Mouse (Mus musculus) heart, postnatal 14 days (tissue): ENCODE measurements at regions not wholly inside any gene's neighbourhood (a gene's known extent, or its start where the extent isn't known, plus 50 kb on each side); places are given as distances from the start of the nearest gene placed in this dataset.
A peak's percentile ranks its signal among the peaks of the same experiment; 100 is the strongest.

Experiments
- DNase-seq, 2 experiments: peaks; one replicate each; pipeline ENCODE4 v3.0.0; 2021 to 2022
- intact Hi-C: fragments of 180-260 bp; cut with DNase I; formaldehyde crosslinking; loops from one replicate; pipeline ENCODE4 v1.15.1; 2025

DNA sequence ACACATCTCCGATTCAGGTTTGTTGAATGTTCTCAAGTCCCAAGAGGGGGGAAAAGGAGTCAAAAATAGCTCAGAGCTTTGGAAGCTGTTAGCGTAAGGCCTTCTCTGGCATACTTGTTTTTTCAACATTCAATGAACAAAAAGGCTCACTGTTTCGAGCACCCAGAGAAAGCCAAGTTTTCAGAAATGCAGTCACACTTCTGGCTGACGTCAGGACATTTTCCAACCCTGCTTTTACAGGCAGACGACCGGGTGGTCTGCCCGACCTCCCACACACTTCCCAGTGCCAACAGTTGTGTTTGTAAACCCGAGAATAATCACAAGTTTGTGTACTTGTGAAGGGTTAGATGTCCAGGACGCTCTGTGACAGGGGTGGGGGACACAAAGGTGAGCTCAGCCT lies 218.5 kb downstream of the Wdr11 start:
- intact Hi-C loops, result no loop called here
- peak in 1 of 2 experiments; percentile 5 for DNase-seq

DNA sequence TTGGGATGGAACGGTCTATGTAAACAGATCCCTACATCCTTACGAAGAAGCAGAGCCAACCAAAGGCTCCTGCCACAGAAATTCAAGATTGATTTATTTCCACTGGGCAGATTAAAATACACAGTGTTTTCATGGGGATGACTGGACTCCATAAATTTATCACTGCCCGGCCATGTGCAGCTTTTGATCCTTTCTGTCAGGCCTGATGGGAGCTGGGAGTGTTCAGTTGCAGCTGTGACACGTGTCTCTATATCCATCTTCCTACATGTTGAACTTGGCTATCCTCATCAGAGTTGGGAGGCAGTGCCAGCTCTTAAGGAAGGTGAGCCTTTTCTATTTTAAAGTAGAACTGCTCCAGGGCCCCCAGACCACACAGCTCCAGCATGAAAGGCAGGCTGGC lies 218.9 kb downstream of the Wdr11 start:
- DNase-seq, result no peak
- intact Hi-C loops, result no loop called here

DNA sequence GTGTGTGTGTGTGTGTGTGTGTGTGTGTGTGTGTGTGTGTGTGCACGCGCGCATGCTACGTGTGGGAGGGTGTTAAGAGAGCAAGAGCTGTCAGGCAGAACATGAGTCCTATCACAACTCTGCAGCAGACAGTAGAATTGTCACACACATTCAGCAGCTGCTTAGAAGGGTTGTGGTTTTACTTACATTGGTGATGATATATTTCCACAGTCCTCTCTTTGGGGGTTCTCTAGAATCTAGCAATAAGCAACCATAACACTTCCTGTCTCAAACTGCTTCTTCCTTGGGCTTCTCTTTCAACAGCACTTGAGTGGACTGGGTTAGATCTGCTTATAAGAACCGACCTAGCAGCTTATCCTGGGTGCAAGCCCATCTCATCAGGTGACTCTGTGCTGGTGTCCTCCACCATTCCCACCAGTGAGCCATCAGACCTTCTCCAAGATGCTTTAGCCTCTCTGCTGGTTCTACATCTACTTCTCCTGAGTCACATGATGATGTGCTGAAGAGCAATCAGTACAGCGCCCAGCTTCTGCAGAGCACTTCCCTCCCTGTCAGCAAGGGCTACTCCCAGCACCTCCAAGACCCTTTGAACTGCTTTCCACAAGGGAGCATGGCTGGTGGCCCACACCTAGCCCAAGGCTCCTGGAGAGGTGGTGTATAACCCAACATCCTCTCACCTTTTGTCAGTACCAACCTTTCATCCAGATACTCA lies 222.6 kb downstream of the Wdr11 start:
- no peak for DNase-seq
- intact Hi-C loops, result no loop called here

DNA sequence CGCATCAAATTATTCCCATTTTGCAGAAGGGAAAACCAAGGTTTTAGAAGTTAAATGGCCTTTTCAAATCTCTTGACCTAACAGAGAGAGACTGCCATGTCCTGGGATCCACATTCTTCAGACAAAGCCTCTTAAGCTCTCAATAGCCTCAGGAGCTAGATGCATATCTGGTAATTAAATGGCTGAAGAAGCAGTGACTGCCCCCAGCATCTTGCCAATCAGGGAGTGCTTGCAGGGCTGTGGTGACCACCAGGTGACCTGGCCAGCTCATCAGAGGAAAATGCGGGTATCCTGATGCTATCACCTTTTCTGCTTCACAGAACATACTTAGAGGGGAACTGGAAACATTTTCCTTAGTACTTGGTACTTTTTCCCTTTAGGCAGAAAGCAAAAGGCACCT lies 227.2 kb downstream of the Wdr11 start:
- intact Hi-C loops, result no loop called here

DNA sequence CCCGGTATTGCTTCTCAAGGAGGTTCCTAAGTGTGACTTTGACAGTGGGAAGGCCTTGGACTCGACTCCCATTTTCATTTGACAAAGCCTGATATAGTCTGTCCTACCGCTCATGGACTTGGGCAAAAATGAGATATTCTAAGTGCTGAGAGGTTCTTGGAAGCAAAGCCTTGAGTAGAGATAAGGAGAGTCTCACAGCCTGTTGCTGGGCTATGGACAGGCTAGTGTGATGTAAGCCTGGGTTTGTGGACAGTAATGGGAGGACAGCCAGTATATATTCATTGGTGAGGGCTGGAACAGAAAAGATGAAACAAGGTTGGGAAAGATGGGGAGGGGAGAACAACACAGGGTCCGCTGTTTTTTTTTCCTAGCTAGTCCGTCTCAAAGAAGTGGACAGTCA lies 228.0 kb downstream of the Wdr11 start:
- intact Hi-C loops, result no loop called here
- peak in 1 of 2 experiments; percentile 10 for DNase-seq

More for the DNA sequence above, 227.2 kb downstream of the Wdr11 start:
- no peak for DNase-seq

DNA sequence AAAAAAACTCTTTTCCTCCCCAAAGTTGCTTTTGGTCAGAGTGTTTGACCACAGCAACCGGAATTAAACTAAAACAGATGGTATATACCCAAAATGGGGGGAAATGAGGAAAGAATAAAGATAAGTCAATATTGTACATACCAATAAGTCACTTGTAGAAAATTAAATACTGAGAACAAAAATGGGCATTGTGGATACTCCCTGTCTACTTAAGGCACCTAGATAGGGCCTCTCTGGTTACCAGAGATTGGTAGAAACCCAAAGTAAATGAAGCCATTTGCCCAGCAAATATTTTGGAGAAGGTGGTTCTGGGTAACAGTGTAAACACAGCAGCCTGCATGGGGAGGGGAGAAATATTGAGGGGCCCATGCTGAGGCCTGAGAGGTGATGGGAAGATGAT lies 237.3 kb downstream of the Wdr11 start:
- DNase-seq, result no peak
- intact Hi-C loops, result no loop called here

DNA sequence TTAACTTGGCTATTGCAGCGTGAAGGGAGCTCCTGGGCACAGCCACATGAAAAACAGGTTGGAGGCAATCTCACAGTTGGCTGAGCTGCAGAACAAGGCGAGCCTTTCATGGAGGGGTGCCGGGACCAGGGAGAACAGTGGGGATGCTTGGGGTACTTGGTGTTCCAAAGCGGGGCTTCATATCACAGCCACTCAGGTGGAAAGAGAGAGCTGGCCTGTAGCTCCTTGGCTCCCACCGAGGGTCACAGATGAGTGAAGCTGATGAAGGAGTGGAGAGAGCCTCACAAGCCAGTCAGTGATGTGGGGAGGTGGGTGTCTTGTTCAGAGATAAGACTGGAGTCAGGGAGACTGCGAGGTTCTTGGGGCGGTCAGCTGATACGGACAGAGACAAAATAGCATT lies 241.2 kb downstream of the Wdr11 start:
- DNase-seq, result no peak
- intact Hi-C loops, result no loop called here

DNA sequence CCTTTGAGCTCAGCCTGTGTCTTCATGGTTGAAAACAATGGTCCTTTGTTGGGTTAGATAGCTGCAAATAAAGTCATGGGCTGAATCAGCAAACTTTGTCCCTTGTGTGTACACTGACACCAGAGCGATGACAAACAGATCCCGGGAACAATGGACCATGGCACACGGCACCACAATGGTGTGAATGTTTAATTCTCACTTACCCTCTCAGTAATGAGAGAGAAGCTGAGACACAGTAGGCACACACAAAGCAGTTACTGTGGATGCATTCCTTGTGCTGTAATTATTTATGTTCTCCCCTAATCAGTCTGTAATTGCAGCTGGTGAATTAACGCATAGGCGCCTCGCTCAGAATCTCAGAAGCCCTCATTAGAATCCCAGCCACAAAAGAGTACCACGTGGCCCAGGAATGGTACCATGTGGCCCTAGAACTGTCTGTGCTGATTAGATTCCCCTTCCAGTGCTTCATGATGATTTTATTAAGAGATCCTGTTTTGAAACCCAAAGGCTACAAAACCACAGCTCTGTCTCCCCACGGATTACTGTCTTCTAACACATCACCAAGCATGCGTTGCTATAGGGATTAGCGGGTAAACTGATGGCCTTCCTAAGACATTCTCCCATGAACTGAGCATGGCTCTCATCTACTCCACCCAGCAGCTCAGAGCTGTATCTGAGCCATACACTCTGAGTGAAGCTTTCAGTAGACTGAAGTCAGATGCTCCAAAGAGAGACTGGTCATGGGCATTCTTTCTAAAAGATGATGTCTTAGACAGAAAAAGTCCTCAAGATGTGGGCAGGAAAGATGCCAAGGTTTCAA lies 250.8 kb downstream of the Wdr11 start:
- intact Hi-C loops, result no loop called here
- no peak for DNase-seq

DNA sequence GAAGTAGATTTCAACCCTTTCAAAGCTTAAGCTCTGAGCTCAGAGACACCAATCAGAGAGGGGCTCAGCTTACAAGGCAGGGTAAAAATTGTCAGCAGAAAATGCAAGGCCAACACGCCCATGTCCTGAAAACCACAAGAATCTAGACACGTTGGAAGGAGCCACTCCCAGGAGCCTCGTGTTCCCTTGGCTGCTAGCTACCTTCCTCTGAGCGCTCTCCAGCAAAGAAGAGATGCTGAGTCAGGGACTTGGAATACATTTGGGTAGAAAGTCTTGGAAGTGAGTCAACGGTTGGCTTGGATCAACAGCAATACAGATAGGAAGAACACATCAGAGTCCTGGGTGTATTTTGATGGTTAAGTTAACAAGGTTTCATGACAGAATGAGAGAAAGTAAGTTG lies 255.5 kb downstream of the Wdr11 start:
- intact Hi-C loops, result no loop called here
- DNase-seq, result peak in 1 of 2 experiments; percentile 8

DNA sequence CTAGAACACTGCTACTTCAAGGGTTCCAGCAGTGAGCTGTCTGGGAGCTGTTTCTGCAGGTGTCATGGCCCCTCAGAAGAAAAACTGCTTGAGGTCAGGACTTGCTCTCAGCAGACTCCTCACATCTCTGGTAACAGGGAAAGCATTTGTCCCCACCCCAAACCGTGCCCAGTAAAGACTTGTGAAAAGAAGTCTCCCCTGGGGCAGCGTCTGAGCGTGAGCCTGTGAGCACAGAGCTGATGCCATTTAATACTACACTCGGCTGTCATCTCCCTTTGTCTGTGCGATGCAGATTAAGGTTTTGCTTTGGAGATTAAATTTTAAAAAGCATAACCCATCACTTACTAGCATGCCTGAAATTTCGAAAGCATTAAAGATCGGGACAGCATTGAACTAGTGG lies 261.9 kb downstream of the Wdr11 start:
- intact Hi-C loops, result no loop called here
- DNase-seq, result no peak

DNA sequence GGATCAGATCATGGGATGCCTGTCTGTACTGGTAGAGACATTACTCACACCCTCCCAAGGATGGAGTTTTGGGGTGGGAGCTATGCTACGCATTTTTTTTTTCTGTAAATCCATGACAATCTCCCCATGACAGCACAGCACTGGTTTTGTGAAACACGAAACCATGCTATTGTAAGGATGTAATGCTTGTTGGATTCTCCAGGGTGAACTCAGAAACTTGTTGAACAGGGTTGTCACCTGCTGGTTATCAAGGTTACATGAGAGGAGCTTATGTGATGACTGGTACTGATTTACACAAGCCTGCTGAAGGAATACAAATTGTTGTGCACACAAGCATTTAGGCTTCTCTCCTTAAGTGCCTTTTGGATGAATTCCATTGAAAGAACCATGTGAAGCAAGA lies 263.3 kb downstream of the Wdr11 start:
- no peak for DNase-seq
- intact Hi-C loops, result no loop called here

DNA sequence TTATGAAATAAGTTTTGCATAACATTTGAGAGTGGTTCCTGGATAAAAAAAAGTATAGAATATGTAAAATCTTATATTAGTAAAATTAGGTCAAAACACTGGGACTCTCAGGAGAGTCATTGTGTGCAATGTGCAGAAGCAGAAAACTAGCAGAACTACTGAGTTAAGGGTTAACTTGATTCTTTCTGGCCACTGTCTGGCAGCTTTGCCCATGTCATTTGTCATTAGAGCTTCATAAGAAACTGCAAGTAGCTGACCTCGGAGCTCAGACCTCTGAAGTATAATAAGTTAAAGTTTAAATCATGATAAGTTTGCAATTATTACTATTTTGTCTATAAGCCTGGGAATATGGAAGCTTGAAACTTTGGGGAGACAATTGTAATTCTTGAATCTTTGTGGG lies 271.3 kb downstream of the Wdr11 start:
- intact Hi-C loops, result no loop called here

DNA sequence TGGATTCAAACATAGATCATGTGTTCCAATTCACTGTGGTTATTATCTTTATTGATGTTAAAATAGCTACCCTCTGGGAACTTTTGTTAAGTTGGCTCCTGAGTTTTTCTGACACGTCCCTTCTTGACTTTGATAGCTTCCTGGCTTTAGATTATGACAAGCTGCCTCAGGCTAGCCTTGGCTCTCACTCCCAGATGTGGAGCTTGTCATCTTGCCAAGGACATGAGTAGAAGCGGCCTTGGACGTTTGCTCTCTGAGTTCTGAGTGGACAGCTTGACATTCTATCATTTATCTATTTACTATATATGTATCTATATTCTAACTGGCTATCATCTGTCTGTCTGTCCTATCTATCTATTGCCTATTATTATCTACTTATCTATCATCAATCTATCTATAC lies 273.9 kb downstream of the Wdr11 start:
- intact Hi-C loops, result no loop called here
- no peak for DNase-seq

More for the DNA sequence above, 271.3 kb downstream of the Wdr11 start:
- no peak for DNase-seq

DNA sequence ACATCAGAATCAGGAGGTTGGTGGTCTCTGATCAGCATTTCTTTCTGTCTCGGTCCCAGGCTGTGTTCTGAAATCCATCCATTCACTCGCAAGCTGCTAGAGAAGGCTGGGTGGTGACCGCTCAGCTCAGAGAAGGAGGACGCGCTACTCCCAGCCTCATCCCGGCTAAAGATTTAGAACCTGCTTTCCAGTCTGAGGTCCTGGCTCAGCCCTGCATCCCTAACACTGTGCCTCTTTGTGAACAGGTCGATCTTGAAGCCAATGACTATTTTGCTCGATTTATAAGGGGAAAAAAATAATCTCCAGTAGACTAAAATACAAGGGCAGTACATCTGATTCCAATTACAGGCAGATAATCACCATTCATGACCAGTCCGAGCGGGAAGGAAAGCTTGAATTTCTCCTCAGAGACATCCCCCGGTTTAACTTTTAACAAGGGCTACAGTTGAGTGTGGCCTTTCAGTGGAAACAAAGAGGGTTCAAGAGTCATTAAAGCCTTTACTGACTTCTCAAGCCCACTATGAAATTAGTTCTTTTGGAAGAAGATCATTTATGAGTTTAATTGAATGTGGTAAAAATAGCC lies 280.6 kb downstream of the Wdr11 start:
- intact Hi-C loops, result no loop called here

DNA sequence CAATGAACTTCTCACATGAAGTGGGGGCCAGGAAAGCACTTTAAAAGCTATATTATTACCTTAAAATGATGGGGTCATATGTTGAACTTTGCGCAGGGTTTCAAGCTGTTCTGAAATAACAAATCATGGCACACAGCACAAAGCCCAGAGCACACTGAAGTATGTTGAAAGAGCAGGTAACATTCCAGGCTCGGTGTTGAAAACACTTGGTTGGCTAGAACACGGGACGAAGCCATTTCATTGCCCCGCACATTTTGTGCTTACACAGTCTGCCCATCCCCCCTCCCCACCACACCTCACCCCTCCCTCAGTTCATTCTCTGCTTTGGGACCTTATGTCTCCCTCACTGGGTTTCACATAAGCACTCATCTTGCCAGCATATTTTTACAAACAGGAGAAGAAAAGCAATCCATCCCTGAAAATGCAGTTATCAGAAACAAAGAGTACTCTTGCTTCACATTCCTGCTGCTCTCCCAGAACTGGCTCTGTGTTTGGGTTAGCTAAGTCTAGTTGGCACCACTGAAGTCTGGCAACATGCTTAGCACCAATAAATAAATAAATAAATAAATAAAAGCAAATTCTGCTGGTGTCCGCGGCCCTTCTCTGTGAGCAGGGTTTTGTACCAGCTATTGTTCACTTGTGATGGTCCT lies 284.7 kb downstream of the Wdr11 start:
- intact Hi-C loops, result no loop called here
- no peak for DNase-seq

More for the DNA sequence above, 280.6 kb downstream of the Wdr11 start:
- no peak for DNase-seq

DNA sequence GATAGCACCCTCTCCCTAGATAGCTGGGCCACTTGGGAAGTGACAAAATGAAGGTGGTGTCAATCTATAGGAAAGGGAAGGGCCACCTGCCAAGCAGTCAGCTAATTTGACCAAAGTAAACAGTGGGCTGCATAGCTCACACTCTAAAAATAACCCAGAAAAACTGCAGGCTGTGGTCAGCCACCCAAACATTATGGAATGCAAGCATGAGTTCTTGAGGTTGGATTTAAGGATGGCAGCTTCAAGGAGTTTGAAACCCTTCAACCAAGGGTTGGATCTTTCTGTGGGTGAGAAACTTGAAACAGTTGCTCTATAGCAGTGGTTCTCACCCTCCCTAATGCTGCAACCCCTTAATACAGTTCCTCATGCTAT lies 285.2 kb downstream of the Wdr11 start:
- DNase-seq, result no peak
- intact Hi-C loops, result no loop called here

DNA sequence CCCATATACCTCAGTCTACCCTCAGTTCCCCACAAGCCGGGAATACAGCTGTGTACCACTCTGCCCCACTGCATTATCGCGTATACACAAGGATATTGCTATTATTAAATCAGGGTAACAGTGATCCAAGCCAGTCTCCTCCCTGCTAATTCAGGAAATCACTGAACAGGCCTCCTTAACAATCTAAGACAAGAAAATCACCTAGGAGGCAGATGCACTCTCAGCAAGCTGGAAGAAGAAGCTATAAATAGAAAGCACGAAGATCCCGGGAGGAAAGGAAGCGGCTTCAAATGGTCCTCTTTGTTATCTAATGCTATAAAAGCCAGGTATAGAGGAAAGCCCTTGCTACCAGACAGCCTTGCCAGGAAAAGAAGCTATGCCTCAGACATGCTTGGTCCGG lies 304.6 kb downstream of the Wdr11 start:
- DNase-seq, result no peak
- intact Hi-C loops, result no loop called here

DNA sequence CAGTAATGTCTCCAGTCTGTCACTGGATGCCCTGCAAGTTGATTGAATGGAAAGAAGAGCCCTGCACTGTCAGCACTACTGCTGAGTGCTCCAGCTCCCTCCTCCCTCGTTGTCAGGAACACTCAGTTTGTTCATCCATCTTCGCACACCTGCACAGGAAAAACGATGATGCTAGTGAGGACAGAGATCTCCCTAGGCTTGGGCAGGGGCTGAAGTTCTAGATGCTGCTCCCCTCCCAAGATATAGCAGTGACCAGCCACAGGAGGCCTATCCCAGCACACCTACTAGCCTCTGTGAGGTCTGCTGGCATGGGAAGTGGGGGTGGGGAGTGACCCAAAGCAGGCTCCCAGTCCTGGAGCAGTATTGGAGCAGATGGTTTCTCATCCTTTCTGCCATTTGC lies 305.8 kb downstream of the Wdr11 start:
- intact Hi-C loops, result no loop called here
- no peak for DNase-seq

DNA sequence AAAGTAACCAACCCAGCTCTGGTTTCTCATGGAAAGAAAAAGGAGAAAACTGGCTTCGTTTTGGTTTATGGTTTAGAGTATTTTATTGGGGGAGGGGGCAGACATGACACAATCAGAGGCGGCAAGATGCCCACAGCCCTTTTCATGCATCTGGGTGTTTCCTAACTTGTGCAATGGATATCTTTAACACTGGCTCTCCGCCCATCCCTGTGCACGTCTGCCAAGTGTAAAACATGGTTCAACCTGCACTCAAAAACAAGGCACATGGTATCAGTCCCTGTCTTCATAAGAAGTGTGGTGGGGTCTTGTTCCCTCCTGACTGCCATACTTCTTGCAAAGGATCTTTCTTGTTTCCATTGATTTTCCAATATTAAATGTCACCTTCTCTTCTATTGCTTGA lies 310.6 kb downstream of the Wdr11 start:
- DNase-seq, result no peak
- intact Hi-C loops, result no loop called here

DNA sequence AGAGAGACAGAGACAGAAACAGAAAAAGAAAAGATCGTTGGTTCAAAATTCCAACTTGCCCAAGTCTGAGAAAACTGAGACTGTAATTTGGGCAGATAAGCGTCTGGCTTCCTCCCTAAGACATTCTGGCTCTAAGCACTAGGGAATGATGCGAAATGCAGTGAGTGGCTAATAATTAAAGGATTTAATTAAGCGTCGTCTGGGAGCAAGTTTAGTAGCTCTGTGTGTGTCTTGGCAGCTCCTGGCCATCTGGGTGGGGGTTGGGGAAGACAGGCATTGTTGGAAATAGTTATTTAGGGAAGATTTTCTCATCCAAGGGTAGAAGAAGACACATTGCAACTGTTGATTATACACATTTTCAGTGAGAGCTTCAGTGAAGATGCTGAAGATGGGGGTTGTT lies 311.5 kb downstream of the Wdr11 start:
- intact Hi-C loops, result no loop called here
- no peak for DNase-seq

DNA sequence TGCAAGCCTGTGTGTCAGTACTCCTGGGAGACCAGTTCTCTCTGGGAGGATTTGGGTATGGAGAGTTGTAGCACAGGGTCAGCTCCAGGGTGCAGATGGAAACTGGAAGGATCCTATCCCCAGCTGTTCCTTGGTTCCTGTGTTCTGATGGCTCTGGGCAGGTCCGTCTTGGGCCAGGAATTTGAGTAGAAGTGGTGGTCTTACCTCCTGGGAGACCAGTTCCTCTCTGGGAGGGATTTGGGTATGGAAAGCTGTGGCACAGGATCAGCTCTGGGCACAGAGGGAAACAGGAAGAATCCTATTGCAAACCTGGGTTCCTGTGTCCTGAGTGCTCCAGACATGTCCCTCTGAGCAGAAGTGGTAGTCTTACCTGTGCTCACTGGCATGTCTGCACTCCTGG lies 314.5 kb downstream of the Wdr11 start:
- intact Hi-C loops, result no loop called here
- no peak for DNase-seq
